Mouse (Mus musculus) MEL (cell line): ENCODE measurements around the gene 4930544D05Rik. TPM values are rescaled to one million over a fixed set of nuclear protein-coding genes. Genes with fewer than 3 reads are reported as not detected.

Experiments used
- DNase-seq: peaks from one replicate; pipeline ENCODE4 v3.0.0; 2011; ENCODE audit warnings: low read depth, low spot score
- H3K27ac ChIP-seq: 2 replicates; pipeline ENCODE4 v1.5.1; 2012; ENCODE audit warnings: low read depth, mild to moderate bottlenecking, control low read depth, low read length, moderate library complexity; ENCODE audit not compliant: control insufficient read depth
- H3K27me3 ChIP-seq, 2 experiments: fragments of 150-350 bp in 1 of 2; sonication (generic) in 1 of 2; 2 replicates each; pipeline ENCODE4 v1.6.1; 2012; ENCODE audit warnings: low read length in 2 of 2, mild to moderate bottlenecking in 2 of 2, improper control_type of control experiment in 1 of 2, moderate library complexity in 1 of 2; ENCODE audit not compliant: insufficient read depth in 2 of 2, control insufficient read depth in 1 of 2
- H3K36me3 ChIP-seq, 2 experiments: 2 replicates each; pipeline ENCODE4 v1.6.1; 2012 to 2014; ENCODE audit warnings: low read length in 2 of 2, improper control_type of control experiment in 1 of 2, inconsistent platforms in 1 of 2, mild to moderate bottlenecking in 1 of 2; ENCODE audit not compliant: insufficient read depth in 2 of 2, control insufficient read depth in 1 of 2
- H3K4me1 ChIP-seq, 2 experiments: fragments of 150-350 bp in 1 of 2; sonication (generic) in 1 of 2; 2 replicates each; pipeline ENCODE4 v1.6.1; 2012; ENCODE audit warnings: low read length in 2 of 2, improper control_type of control experiment in 1 of 2, mild to moderate bottlenecking in 1 of 2; ENCODE audit not compliant: insufficient read depth in 2 of 2, control insufficient read depth in 1 of 2
- H3K4me3 ChIP-seq, 2 experiments: fragments of 150-350 bp in 1 of 2; sonication (generic) in 1 of 2; 2 replicates each; pipeline ENCODE4 v1.5.1; 2012; ENCODE audit warnings: low read depth in 2 of 2, low read length in 2 of 2, mild to moderate bottlenecking in 2 of 2, moderate library complexity in 2 of 2, control low read depth in 1 of 2, improper control_type of control experiment in 1 of 2; ENCODE audit not compliant: control insufficient read depth in 1 of 2, insufficient read depth in 1 of 2
- H3K79me2 ChIP-seq: 2 replicates; pipeline ENCODE4 v1.6.1; 2012; ENCODE audit warnings: mild to moderate bottlenecking, low read length, moderate library complexity; ENCODE audit not compliant: control insufficient read depth, poor library complexity, insufficient read depth
- H3K9ac ChIP-seq: 2 replicates; pipeline ENCODE4 v1.6.1; 2012; ENCODE audit warnings: low read depth, mild to moderate bottlenecking, control low read depth, low read length, moderate library complexity; ENCODE audit not compliant: control insufficient read depth, poor library complexity, severe bottlenecking
- H3K9me3 ChIP-seq: fragments of 150-350 bp; sonication (generic); replicated peaks from 2 replicates; pipeline ENCODE4 v1.6.1; 2012; ENCODE audit warnings: mild to moderate bottlenecking, low read length, improper control_type of control experiment, moderate library complexity; ENCODE audit not compliant: insufficient read depth
- CHD2 ChIP-seq: IDR thresholded peaks from 2 replicates; pipeline ENCODE4 v1.6.1; 2011; ENCODE audit warnings: low read length, improper control_type of control experiment
- CTCF ChIP-seq, 3 experiments: IDR thresholded peaks in 2 of 3; conservative IDR thresholded peaks in 1 of 3; 2 replicates each; pipeline ENCODE4 v1.5.1; 2011 to 2012; ENCODE audit warnings: low read length in 3 of 3, low read depth in 2 of 3, mild to moderate bottlenecking in 2 of 3, improper control_type of control experiment in 1 of 3, inconsistent platforms in 1 of 3, mixed read lengths in 1 of 3, moderate library complexity in 1 of 3; ENCODE audit not compliant: control insufficient read depth in 1 of 3, insufficient read depth in 1 of 3, poor library complexity in 1 of 3, severe bottlenecking in 1 of 3
- E2F4 ChIP-seq: IDR thresholded peaks from 2 replicates; pipeline ENCODE4 v1.6.1; 2011; ENCODE audit warnings: low read depth, low read length, improper control_type of control experiment, borderline replicate concordance
- ETS1 ChIP-seq: IDR thresholded peaks from 2 replicates; pipeline ENCODE4 v1.6.1; 2012; ENCODE audit warnings: low read depth, mild to moderate bottlenecking, inconsistent platforms, low read length, improper control_type of control experiment, moderate library complexity
- GATA1 ChIP-seq: IDR thresholded peaks from 2 replicates; pipeline ENCODE4 v1.6.1; 2011; ENCODE audit warnings: low read depth, low read length, improper control_type of control experiment
- JUND ChIP-seq: IDR thresholded peaks from 2 replicates; pipeline ENCODE4 v1.6.1; 2011; ENCODE audit warnings: low read depth, mild to moderate bottlenecking, improper control_type of control experiment, low read length
- MAFK ChIP-seq: IDR thresholded peaks from 2 replicates; pipeline ENCODE4 v1.6.1; 2011; ENCODE audit warnings: low read depth, mild to moderate bottlenecking, low read length, improper control_type of control experiment, borderline replicate concordance
- MAX ChIP-seq: IDR thresholded peaks from 2 replicates; pipeline ENCODE4 v1.6.1; 2011; ENCODE audit warnings: low read length, improper control_type of control experiment
- MAZ ChIP-seq: IDR thresholded peaks from 2 replicates; pipeline ENCODE4 v1.6.1; 2012; ENCODE audit warnings: low read depth, mild to moderate bottlenecking, inconsistent platforms, low read length, improper control_type of control experiment
- MEF2A ChIP-seq: IDR thresholded peaks from 2 replicates; pipeline ENCODE4 v1.6.1; 2014; ENCODE audit warnings: low read depth, mild to moderate bottlenecking, inconsistent platforms, low read length, improper control_type of control experiment; ENCODE audit not compliant: poor library complexity, insufficient replicate concordance, severe bottlenecking; ENCODE audit errors: extremely low read depth
- MYB ChIP-seq: IDR thresholded peaks from 2 replicates; pipeline ENCODE4 v1.6.1; 2011; ENCODE audit warnings: mild to moderate bottlenecking, low read depth, low read length, improper control_type of control experiment
- MYC ChIP-seq: IDR thresholded peaks from 2 replicates; pipeline ENCODE4 v1.6.1; 2011; ENCODE audit warnings: low read depth, mild to moderate bottlenecking, low read length, improper control_type of control experiment, moderate library complexity
- NELFE ChIP-seq: IDR thresholded peaks from 2 replicates; pipeline ENCODE4 v1.6.1; 2011; ENCODE audit warnings: low read depth, low read length, improper control_type of control experiment
- NRF1 ChIP-seq: IDR thresholded peaks from 2 replicates; pipeline ENCODE4 v1.6.1; 2014; ENCODE audit warnings: low read depth, mild to moderate bottlenecking, inconsistent platforms, low read length, improper control_type of control experiment, moderate library complexity; ENCODE audit not compliant: poor library complexity, insufficient read depth, severe bottlenecking
- POLR2A ChIP-seq, 2 experiments: IDR thresholded peaks; 2 replicates each; pipeline ENCODE4 v1.6.1; 2011 to 2012; ENCODE audit warnings: low read length in 2 of 2, mild to moderate bottlenecking in 2 of 2, control low read depth in 1 of 2, improper control_type of control experiment in 1 of 2, low read depth in 1 of 2, moderate library complexity in 1 of 2; ENCODE audit not compliant: control insufficient read depth in 1 of 2, insufficient read depth in 1 of 2, poor library complexity in 1 of 2
- POLR2AphosphoS2 ChIP-seq: IDR thresholded peaks from 2 replicates; pipeline ENCODE4 v1.6.1; 2011; ENCODE audit warnings: low read length, improper control_type of control experiment
- POLR2AphosphoS5 ChIP-seq: IDR thresholded peaks from 2 replicates; pipeline ENCODE4 v1.6.1; 2012; ENCODE audit warnings: low read depth, borderline replicate concordance, mild to moderate bottlenecking, inconsistent platforms, low read length, moderate library complexity, mixed read lengths
- RCOR1 ChIP-seq: IDR thresholded peaks from 2 replicates; pipeline ENCODE4 v1.6.1; 2012; ENCODE audit warnings: low read depth, mild to moderate bottlenecking, inconsistent platforms, low read length, improper control_type of control experiment
- SIN3A ChIP-seq: IDR thresholded peaks from 2 replicates; pipeline ENCODE4 v1.6.1; 2012; ENCODE audit warnings: low read length, improper control_type of control experiment, inconsistent platforms
- SMC3 ChIP-seq: IDR thresholded peaks from 2 replicates; pipeline ENCODE4 v1.6.1; 2011; ENCODE audit warnings: low read depth, low read length, improper control_type of control experiment
- TAL1 ChIP-seq: IDR thresholded peaks from 2 replicates; pipeline ENCODE4 v1.6.1; 2012; ENCODE audit warnings: mild to moderate bottlenecking, inconsistent platforms, low read length, moderate library complexity, mixed read lengths
- TCF12 ChIP-seq: IDR thresholded peaks from 2 replicates; pipeline ENCODE4 v1.6.1; 2014; ENCODE audit warnings: low read depth, mild to moderate bottlenecking, inconsistent platforms, low read length, improper control_type of control experiment, moderate library complexity
- UBTF ChIP-seq: IDR thresholded peaks from 2 replicates; pipeline ENCODE4 v1.6.1; 2012; ENCODE audit warnings: low read depth, mild to moderate bottlenecking, inconsistent platforms, low read length, improper control_type of control experiment, moderate library complexity, borderline replicate concordance; ENCODE audit not compliant: insufficient read depth
- USF1 ChIP-seq: IDR thresholded peaks from 2 replicates; pipeline ENCODE4 v1.6.1; 2014; ENCODE audit warnings: low read depth, mild to moderate bottlenecking, inconsistent platforms, low read length, improper control_type of control experiment, moderate library complexity
- USF2 ChIP-seq, 2 experiments: IDR thresholded peaks; 2 replicates each; pipeline ENCODE4 v1.6.1; 2011 to 2012; ENCODE audit warnings: improper control_type of control experiment in 2 of 2, low read length in 2 of 2, borderline replicate concordance in 1 of 2, inconsistent platforms in 1 of 2, low read depth in 1 of 2, mild to moderate bottlenecking in 1 of 2; ENCODE audit not compliant: insufficient read depth in 1 of 2
- ZC3H11A ChIP-seq: IDR thresholded peaks from 2 replicates; pipeline ENCODE4 v1.6.1; 2012; ENCODE audit warnings: low read depth, mild to moderate bottlenecking, inconsistent platforms, low read length, improper control_type of control experiment
- ZKSCAN1 ChIP-seq: IDR thresholded peaks from 2 replicates; pipeline ENCODE4 v1.6.1; 2012; ENCODE audit warnings: low read depth, mild to moderate bottlenecking, inconsistent platforms, low read length, improper control_type of control experiment, moderate library complexity
- ZMIZ1 ChIP-seq: IDR thresholded peaks from 2 replicates; pipeline ENCODE4 v1.6.1; 2012; ENCODE audit warnings: low read depth, mild to moderate bottlenecking, inconsistent platforms, low read length, improper control_type of control experiment, moderate library complexity
- ZNF384 ChIP-seq: IDR thresholded peaks from 2 replicates; pipeline ENCODE4 v1.6.1; 2012; ENCODE audit warnings: low read depth, mild to moderate bottlenecking, inconsistent platforms, low read length, improper control_type of control experiment
- polyA plus RNA-seq, 2 experiments: library from polyadenylated mRNA; stranded (reverse) in 1 of 2; unstranded in 1 of 2; fragments of >175 nt in 1 of 2; fragments of >200 nt in 1 of 2; gene quantifications; 2 replicates each; pipeline versions ENCODE4 v1.2.1 to v1.2.4; 2012; ENCODE audit warnings: low replicate concordance in 2 of 2, low read depth in 1 of 2; ENCODE audit not compliant: insufficient read length in 2 of 2, insufficient read depth in 1 of 2, missing spikeins in 1 of 2
- total RNA-seq: library from RNA; depleted of rRNA; stranded (reverse); fragments of 300-350 nt; gene quantifications from 2 replicates; pipeline ENCODE4 v1.2.3, GENCODE M21; 2012

4930544D05Rik gene
- total and polyA plus RNA-seq, 3 experiments, result 0.10 TPM; not detected in 2

DNA sequence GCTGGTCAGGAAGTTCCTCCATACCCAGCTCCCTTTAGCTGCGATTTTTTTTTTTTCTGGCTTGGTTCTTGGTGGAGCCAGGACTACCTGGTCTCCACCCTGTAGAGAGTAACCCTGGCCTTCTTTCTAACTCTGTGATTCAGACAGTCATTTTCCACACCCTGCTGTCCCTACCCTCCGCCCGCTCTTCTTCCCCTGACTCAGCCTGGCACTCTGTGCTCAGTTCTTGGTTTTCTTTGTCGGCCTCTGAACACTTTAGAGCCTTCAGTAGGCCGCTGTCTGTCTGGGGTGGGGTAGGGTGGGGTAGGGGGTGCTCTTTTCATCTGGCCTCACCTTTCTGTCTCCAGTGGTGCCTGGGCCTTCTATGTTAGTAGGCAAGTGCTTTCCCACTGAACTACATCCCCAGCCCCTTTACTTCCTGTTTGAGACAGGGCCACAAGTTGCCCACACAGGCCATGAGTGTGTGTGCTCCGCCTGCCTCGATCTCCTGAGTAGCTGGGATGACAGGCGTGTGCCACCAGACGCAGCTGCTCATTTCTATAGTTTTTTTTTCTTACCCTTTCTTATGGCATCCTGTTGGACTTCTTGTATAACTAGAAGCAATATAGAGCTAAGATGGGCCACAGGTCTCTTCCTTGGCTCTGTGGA lies 35.8 kb upstream of the 4930544D05Rik start:
- Histone ChIP-seq H3K27me3 (no peaks in the 10 kb centered on the region), H3K9ac (no peak overlapping the region), H3K4me1 (peaks cover 11 to 24% of the 10 kb centered on the region in 2 experiments), H3K9me3 (no peaks in the 10 kb centered on the region), H3K27ac (no peak overlapping the region), H3K4me3 (no peak overlapping the region)
- no peak for TF ChIP-seq ZNF384
- TF ChIP-seq NRF1, result no peak
- no peak for TF ChIP-seq MAZ
- TF ChIP-seq ZC3H11A, result no peak
- no peak for TF ChIP-seq MYB
- TF ChIP-seq MAFK, result no peak
- TF ChIP-seq ZKSCAN1, result no peak
- no peak for TF ChIP-seq MEF2A
- TF ChIP-seq POLR2A (IDR thresholded peaks at IDR 0.05; ENCODE audit: control insufficient read depth in 1 of 2, insufficient read depth in 1 of 2, low read depth in 1 of 2, low read length in 2 of 2, poor library complexity in 1 of 2), result no peak
- no peak for TF ChIP-seq CHD2
- TF ChIP-seq ZMIZ1, result no peak
- no peak for TF ChIP-seq POLR2AphosphoS5
- no peak for TF ChIP-seq TCF12
- no peak for TF ChIP-seq GATA1
- TF ChIP-seq ETS1, result no peak
- no peak for TF ChIP-seq RCOR1
- no peak for TF ChIP-seq SIN3A
- TF ChIP-seq, all 39 proteins: peak for 0
- peaks cover 16% of the 10 kb centered on the region for H3K79me2 ChIP-seq
- no peak for DNase-seq
- peaks cover 0 to 23% of the 10 kb centered on the region in 2 experiments; a peak in 3 of 4 replicates for H3K36me3 ChIP-seq

DNA sequence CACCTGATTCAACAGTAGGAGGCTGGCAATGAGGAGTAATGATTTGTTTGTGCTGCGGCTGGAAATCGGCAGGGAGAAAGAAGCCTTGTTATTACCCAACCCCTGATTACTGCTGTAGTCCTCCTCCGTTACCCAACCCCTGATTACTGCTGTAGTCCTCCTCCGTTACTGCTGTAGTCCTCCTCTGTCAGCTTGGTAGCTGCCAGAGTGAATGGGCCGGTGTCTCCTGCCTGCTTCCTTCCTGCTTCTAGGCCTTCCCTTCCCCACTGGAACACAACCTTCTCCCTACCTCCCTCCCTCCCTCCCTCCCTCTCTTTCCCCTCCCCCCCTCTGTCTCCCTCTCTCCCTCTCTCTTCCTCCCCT lies 35.3 kb upstream of the 4930544D05Rik start:
- H3K4me1 ChIP-seq, result peaks cover 11 to 19% of the 10 kb centered on the region in 2 experiments
- peaks cover 0 to 19% of the 10 kb centered on the region in 2 experiments; a peak in 3 of 4 replicates for H3K36me3 ChIP-seq
- no peaks in the 10 kb centered on the region for H3K27me3 ChIP-seq
- H3K9me3 ChIP-seq, result no peaks in the 10 kb centered on the region
- H3K27ac ChIP-seq, result no peak overlapping the region
- DNase-seq, result no peak
- TF ChIP-seq ZC3H11A (no peak), JUND (no peak), E2F4 (no peak), USF1 (no peak), CTCF (IDR thresholded peaks at IDR 0.05 in 2 of 3, conservative IDR thresholded peaks at IDR 0.05 in 1 of 3; ENCODE audit: control insufficient read depth in 1 of 3, insufficient read depth in 1 of 3, low read depth in 2 of 3, low read length in 3 of 3, poor library complexity in 1 of 3, severe bottlenecking in 1 of 3) (no peak), MYC (no peak), UBTF (no peak), MAX (no peak), USF2 (IDR thresholded peaks at IDR 0.05; ENCODE audit: borderline replicate concordance in 1 of 2, insufficient read depth in 1 of 2, low read depth in 1 of 2, low read length in 2 of 2) (no peak), POLR2AphosphoS2 (no peak), NELFE (no peak), GATA1 (no peak), POLR2A (IDR thresholded peaks at IDR 0.05; ENCODE audit: control insufficient read depth in 1 of 2, insufficient read depth in 1 of 2, low read depth in 1 of 2, low read length in 2 of 2, poor library complexity in 1 of 2) (no peak), MAFK (no peak), SMC3 (no peak), ZNF384 (no peak), SIN3A (no peak), TAL1 (no peak)
- no peak overlapping the region for H3K4me3 ChIP-seq
- peaks cover 16% of the 10 kb centered on the region for H3K79me2 ChIP-seq
- H3K9ac ChIP-seq, result no peak overlapping the region
